Mouse (Mus musculus): ENCODE measurements around the gene Polr3a. TPM values are rescaled to one million over a fixed set of nuclear protein-coding genes. Genes with fewer than 3 reads are reported as not detected.
A peak's percentile ranks its signal among the peaks of the same experiment; 100 is the strongest.

Polr3a gene
- polyA plus RNA-seq, 2 experiments, result 14.7 to 16.2 TPM

DNA sequence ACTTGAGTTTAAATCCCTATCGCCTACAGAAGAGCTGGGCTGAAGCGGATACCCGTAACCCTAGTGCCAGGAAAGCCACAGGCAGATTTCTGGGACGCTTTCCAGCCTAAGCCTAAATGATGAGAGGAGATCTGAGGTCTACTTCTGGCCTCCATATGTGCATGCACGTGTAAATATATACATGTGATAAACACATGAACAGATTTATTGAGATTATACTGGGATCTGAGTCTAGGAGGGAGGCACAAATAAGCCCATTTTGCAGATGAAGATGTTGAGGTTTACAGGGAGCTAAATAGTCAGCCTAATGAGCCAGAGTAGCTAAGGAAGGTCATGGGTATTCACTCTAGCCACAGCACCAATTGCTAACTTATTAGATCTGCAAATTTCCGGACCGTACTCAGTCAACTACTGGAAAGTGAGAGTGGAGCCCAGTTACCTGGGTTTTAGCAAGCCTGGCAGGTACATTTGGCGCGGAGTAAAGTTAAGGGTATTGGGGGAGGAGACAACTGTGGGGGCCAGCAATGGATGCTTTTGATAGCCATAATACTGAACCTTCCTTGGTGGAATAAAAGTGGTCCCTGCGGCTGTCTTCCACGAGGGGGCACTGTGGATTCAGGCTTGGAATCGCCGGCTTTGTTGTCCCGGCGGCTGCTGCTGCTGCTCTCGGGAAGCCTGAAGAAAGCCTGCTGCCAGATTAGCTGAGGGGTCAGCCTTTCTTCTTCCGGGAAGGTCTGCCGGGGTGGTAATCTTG, 13.4 kb upstream of the Polr3a start:
- ATAC-seq (ENCODE audit: low FRiP score, low read depth) (peak; percentile 71), DNase-seq (ENCODE audit: low spot score) (peak; percentile 86)
- Histone ChIP-seq H3K27ac (replicated peaks; ENCODE audit: low read depth, low read length) (peak overlapping the region; percentile 30; the same call in 1 of the 2 replicates), H3K9ac (ENCODE audit: low read depth, low read length, severe bottlenecking) (peak overlapping the region; percentile 46; the same call in 1 of the 2 replicates), H3K36me3 (ENCODE audit: control insufficient read depth, insufficient read depth, low read length) (peaks cover 42% of the 10 kb centered on the region), H3K27me3 (ENCODE audit: control insufficient read depth, insufficient read depth, low read length) (no peaks in the 10 kb centered on the region), H3K4me3 (replicated peaks; ENCODE audit: low read length) (no peak overlapping the region), H3K9me3 (ENCODE audit: control insufficient read depth, low read length) (no peaks in the 10 kb centered on the region), H3K4me1 (ENCODE audit: control insufficient read depth, insufficient read depth, low read length) (peaks cover 7% of the 10 kb centered on the region), H3K4me2 (replicated peaks; ENCODE audit: low read depth, low read length, severe bottlenecking) (peak overlapping the region; percentile 37; the same call in 1 of the 2 replicates)
- 12% methylated on average over 18 of the region's 18 CpGs for WGBS
- TF ChIP-seq POLR2A (IDR thresholded peaks at IDR 0.05; ENCODE audit: borderline replicate concordance, extremely low read depth, insufficient read depth, insufficient read length), result no peak

GRCm38 (mm10) chr14:24499478-24499877, 12.6 kb upstream of the Polr3a start:
- no peaks in the 10 kb centered on the region for H3K9me3 ChIP-seq (ENCODE audit: control insufficient read depth, low read length)
- DNase-seq (ENCODE audit: low spot score) (no peak), ATAC-seq (ENCODE audit: low FRiP score, low read depth) (no peak)
- no peak for TF ChIP-seq POLR2A (IDR thresholded peaks at IDR 0.05; ENCODE audit: borderline replicate concordance, extremely low read depth, insufficient read depth, insufficient read length)
- no peak overlapping the region for H3K27ac ChIP-seq (replicated peaks; ENCODE audit: low read depth, low read length)
- H3K4me1 ChIP-seq (ENCODE audit: control insufficient read depth, insufficient read depth, low read length), result peaks cover 7% of the 10 kb centered on the region
- WGBS, result 43% methylated on average over 9 of the region's 9 CpGs
- no peak overlapping the region for H3K9ac ChIP-seq (ENCODE audit: low read depth, low read length, severe bottlenecking)
- no peak overlapping the region for H3K4me3 ChIP-seq (replicated peaks; ENCODE audit: low read length)
- H3K4me2 ChIP-seq (replicated peaks; ENCODE audit: low read depth, low read length, severe bottlenecking), result no peak overlapping the region
- H3K36me3 ChIP-seq (ENCODE audit: control insufficient read depth, insufficient read depth, low read length), result peaks cover 50% of the 10 kb centered on the region
- no peaks in the 10 kb centered on the region for H3K27me3 ChIP-seq (ENCODE audit: control insufficient read depth, insufficient read depth, low read length)

- Histone ChIP-seq H3K27me3 (ENCODE audit: control insufficient read depth, insufficient read depth, low read length) (no peaks in the 10 kb centered on the region), H3K4me3 (replicated peaks; ENCODE audit: low read length) (no peak overlapping the region), H3K36me3 (ENCODE audit: control insufficient read depth, insufficient read depth, low read length) (peaks cover 58% of the 10 kb centered on the region), H3K4me1 (ENCODE audit: control insufficient read depth, insufficient read depth, low read length) (peaks cover 12% of the 10 kb centered on the region), H3K9me3 (ENCODE audit: control insufficient read depth, low read length) (no peaks in the 10 kb centered on the region), H3K4me2 (replicated peaks; ENCODE audit: low read depth, low read length, severe bottlenecking) (no peak overlapping the region), H3K9ac (ENCODE audit: low read depth, low read length, severe bottlenecking) (no peak overlapping the region), H3K27ac (replicated peaks; ENCODE audit: low read depth, low read length) (no peak overlapping the region)
- TF ChIP-seq POLR2A (IDR thresholded peaks at IDR 0.05; ENCODE audit: borderline replicate concordance, extremely low read depth, insufficient read depth, insufficient read length), result no peak
- DNase-seq (ENCODE audit: low spot score), result no peak
- WGBS, result 61% methylated on average over 5 of the region's 5 CpGs
- ATAC-seq (ENCODE audit: low FRiP score, low read depth), result no peak
Measured at GRCm38 (mm10) chr14:24498561-24499255, 11.8 kb upstream of the Polr3a start.

DNA sequence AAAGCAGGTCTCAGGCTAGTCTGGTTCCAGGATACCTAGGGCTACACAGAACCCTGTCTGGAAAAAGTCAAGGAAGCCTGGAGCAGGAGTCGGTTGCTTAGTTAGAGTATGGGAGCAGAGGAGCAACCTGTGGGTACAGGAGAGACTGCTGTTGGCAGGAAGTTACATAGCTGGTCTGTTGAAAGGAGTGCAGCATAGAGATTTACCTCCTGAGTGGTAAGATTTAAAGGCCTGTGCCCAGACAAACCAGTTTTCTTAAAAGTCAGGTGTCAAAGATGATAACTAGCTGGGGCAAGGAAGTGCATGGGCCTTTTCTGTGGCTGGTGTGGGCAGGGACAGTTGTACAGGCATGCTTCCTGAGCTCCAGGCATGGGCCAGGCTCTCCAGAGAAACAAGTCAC, 10.6 kb upstream of the Polr3a start:
- no peak overlapping the region for H3K4me2 ChIP-seq (replicated peaks; ENCODE audit: low read depth, low read length, severe bottlenecking)
- peaks cover 21% of the 10 kb centered on the region for H3K4me1 ChIP-seq (ENCODE audit: control insufficient read depth, insufficient read depth, low read length)
- ATAC-seq (ENCODE audit: low FRiP score, low read depth) (no peak), DNase-seq (ENCODE audit: low spot score) (no peak)
- no peak for TF ChIP-seq POLR2A (IDR thresholded peaks at IDR 0.05; ENCODE audit: borderline replicate concordance, extremely low read depth, insufficient read depth, insufficient read length)
- no peaks in the 10 kb centered on the region for H3K9me3 ChIP-seq (ENCODE audit: control insufficient read depth, low read length)
- WGBS, result 93% methylated on average over 1 of the region's 1 CpGs
- no peak overlapping the region for H3K4me3 ChIP-seq (replicated peaks; ENCODE audit: low read length)
- H3K27ac ChIP-seq (replicated peaks; ENCODE audit: low read depth, low read length), result no peak overlapping the region
- H3K36me3 ChIP-seq (ENCODE audit: control insufficient read depth, insufficient read depth, low read length), result peaks cover 71% of the 10 kb centered on the region
- H3K9ac ChIP-seq (ENCODE audit: low read depth, low read length, severe bottlenecking), result no peak overlapping the region
- H3K27me3 ChIP-seq (ENCODE audit: control insufficient read depth, insufficient read depth, low read length), result no peaks in the 10 kb centered on the region

DNA sequence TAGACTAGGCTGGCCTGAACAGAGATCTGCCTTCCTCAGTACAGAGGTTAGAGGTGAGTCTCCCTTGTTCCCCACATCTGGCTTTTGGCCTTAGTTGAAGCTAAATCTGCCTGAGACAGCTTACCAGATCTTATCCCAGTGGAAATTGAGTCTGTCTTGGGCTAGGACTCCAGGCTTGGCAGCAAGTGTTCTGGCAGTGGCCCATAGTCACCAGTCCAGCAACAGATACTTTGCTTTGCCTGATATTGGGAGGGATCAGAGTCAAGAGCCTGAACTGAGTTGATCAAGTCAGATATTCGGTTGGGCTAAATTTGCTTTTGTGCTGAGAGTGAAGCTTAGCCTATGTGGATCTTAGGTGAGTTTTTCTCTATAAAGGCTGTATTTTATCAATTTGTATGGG, 9.6 kb upstream of the Polr3a start:
- Histone ChIP-seq H3K36me3 (ENCODE audit: control insufficient read depth, insufficient read depth, low read length) (peaks cover 78% of the 10 kb centered on the region), H3K27me3 (ENCODE audit: control insufficient read depth, insufficient read depth, low read length) (no peaks in the 10 kb centered on the region), H3K4me1 (ENCODE audit: control insufficient read depth, insufficient read depth, low read length) (peaks cover 30% of the 10 kb centered on the region), H3K27ac (replicated peaks; ENCODE audit: low read depth, low read length) (no peak overlapping the region), H3K9ac (ENCODE audit: low read depth, low read length, severe bottlenecking) (no peak overlapping the region; the same call in 1 of the 2 replicates), H3K9me3 (ENCODE audit: control insufficient read depth, low read length) (no peaks in the 10 kb centered on the region), H3K4me2 (replicated peaks; ENCODE audit: low read depth, low read length, severe bottlenecking) (no peak overlapping the region), H3K4me3 (replicated peaks; ENCODE audit: low read length) (no peak overlapping the region)
- no peak for TF ChIP-seq POLR2A (IDR thresholded peaks at IDR 0.05; ENCODE audit: borderline replicate concordance, extremely low read depth, insufficient read depth, insufficient read length)
- DNase-seq (ENCODE audit: low spot score) (no peak), ATAC-seq (ENCODE audit: low FRiP score, low read depth) (no peak)
- 89% methylated on average over 1 of the region's 1 CpGs for WGBS
